Mouse (Mus musculus) mesoderm, embryonic 11.5 days (tissue): Measurements from ENCODE around the gene Vps37c.

ENCODE experiments used
- DNase-seq: peaks from one replicate; pipeline ENCODE4 v3.0.0-alpha.2; 2012; ENCODE audit warnings: low read depth, low spot score

Gene Vps37c

DNA sequence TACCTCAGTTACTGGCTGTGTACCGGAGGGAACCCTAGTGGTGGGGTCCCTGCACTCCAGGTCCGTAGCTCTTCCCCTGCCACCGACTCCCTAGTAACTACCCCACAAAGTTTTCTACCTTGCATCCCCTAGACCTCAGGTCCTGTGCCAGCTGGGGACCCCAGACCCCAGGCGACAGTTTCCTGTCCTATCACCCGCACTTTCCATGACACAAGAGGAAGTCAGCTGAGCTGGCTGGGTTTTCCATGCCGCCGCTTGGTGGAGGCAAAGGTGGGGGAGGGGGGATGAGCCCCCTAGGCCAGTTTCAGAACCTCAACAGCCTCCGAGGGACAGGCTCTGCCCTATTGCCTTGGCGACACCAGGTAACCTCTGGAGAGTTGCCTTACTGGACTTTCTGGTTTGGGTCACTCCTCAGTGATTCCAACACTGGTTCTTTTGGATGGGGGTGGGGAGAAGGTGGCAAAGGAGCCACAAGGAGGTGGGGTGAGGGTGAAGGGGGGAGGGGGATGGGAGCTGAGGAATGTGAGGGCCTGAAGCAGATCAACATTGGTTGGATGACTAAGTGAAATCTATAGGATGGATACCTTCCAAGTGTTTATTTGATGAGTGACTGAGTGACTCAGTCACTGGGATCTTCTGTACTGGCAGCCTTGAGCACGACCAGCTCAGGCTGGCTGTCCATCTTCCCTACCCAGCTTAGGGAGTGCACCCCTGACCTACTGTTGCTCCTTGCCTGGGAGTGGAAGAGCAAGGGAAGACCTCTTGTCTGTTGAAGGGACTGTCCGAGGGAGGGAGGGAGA lies 52.3 kb downstream of the Vps37c start:
- DNase-seq = no peak

DNA sequence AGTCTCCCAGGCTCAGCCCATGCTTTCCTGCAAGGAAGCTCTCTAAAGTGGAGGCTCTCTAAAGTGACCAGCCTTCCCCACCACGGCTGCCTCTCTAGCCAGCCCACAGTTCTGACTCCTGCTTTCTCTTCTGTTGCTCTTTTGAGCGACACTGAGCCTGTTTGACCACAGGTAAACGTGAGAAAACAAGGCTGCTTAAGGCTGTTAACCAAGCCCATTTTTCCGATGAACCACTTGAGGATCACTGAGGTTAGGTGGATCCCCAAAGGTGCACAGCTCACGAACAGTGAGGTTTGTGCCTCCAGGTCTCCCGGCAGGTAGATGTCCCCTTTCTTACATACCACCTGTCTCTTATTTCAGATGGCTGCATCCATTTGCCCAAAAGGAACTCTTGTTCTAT lies 53.6 kb downstream of the Vps37c start:
- DNase-seq = no peak

DNA sequence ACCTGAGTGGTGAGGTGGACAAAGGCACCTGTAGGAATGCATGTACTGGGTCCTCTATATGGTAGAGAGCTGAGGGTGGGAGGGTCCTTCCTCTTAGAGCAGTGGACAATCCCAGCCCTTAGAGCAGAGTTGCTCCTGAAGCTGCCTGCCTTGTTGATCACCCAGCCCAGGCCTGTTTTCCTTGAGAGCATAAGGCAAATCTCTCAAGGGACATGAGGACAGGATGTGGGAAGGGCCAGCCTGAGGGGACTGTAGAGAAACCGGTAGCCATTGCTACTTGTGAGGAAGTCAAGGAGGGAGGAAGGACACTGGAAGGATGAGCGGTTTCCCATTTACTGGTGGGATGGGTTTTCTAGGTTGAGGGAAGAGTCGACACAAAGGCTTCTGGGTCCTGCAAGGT lies 54.0 kb downstream of the Vps37c start:
- no peak for DNase-seq

DNA sequence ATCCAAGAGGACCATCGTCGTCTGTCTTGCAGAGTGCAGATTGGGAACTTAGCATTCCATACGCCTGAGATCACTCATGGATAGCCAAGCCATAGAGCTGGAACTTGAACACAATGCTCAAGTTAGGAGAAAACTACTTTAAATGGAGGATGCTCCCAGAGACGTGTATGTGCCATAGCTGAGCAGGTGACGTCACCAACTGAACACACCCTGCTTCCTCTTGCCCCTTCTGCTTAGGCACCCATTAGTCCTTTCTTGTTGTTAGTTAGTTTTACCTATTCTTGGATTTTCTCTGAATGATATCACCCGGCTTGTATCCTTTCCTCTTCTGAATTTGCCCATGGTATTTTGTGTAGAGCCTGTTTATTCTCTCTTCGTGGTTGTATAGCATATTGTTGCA lies 58.6 kb downstream of the Vps37c start:
- no peak for DNase-seq

DNA sequence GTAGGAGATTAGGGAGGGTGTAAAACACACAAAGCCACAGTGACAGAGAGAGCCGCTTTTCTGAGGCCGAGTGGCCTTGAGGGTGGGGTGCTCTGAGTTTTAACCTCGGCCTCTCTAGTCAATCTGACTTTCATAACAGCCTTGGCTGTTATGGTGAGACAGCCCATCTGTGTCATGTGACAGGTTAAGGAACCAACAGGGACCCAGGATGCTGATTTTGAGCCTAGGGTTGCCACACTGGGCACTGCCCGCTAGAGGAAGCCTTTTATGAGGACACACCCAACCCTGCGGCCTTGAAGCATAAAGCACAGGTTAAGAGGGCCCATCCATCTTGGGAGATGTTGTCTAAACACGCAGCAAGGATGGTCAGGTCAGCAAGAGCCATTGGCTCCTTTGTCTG lies 59.2 kb downstream of the Vps37c start:
- no peak for DNase-seq

DNA sequence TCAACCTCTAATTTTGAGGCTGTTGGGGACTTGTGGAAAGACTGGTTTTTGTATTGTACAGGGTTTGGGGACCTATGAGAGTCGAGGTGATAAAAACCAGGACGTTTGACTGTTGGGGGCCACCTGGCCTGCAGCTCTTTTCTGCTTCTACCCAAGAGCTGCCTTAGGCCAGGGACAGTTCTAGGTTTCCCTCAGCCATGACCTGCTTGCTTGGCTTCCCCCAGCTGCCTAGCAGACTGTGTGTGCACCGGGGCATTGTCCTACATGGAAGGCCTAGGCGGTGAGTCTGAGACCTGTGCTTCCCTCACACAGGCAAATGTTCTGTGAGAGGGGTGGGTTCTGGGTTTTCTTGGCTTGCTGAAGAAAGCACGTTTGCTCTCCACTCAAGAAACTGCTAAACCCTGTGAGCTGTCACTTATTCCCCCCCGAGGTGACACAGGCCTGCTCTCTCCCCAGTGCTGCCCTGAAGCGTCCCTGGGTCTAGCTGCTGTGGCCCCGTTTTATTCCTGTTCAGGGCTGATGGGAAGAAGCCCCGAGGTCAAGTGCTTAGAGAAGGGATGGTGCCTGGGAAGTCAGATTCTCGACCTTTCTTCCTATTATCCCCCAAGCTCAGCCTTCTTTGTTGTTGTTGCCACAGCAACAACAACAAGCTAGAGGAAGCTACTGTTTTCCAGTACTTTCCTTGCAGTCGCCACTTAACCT lies 60.0 kb downstream of the Vps37c start:
- no peak for DNase-seq

DNA sequence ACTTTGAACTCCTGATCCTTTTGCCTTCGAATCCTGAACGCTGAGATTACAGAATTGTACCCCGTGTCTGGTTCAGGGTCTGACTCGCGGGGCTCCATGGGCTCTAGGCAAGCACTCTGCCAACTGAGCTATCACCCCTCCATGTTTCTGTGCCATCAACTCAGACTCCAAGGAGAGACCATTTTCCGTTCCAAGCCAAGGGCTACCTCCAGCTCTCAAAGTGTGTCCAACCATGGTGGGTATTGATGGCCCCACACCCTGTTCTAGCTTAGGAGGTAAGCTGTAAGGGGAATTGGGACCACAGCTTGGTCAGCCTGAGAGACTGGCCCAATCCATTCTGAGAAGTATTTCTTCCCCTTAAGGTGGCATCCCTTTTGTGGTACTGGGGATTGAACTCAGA lies 60.8 kb downstream of the Vps37c start:
- no peak for DNase-seq

DNA sequence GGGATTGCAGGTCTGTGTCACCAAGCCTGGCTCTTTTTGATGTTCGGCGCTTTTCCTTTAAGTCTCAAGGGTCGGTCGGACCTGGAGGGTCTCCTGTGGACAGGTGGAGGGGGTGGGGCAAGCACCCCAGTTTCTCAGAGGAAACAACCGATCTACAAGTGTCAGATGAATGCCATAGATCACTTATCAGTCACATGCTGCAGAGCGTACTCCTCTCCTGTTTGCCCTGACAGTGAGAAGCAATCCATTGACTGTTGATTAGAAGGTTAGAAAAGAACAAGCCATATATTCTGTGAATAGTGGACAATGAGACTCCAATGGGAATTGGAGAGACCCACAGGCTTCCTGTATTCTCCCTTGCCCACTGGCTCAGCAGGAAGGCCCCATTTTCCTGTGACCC lies 61.6 kb downstream of the Vps37c start:
- no peak for DNase-seq

DNA sequence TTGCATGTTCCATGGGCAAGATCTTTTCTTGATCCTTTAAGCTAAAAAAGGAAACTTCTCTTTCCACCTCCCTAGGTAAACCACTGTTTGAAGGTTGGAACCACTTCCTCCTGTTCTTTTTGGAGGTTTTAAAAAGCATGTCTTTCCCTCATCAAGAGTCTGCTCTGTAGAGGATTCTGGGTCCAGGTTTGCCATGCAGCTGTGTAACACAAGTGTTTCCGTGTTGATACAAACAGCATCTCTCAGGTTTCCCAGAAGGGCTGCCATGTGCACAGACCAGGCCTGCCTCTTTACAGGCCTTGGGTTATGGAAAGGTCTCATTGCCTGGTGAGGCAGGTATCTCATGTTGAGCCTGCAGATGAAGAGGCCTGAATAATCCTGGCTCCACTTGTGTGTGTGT lies 63.1 kb downstream of the Vps37c start:
- DNase-seq = no peak

DNA sequence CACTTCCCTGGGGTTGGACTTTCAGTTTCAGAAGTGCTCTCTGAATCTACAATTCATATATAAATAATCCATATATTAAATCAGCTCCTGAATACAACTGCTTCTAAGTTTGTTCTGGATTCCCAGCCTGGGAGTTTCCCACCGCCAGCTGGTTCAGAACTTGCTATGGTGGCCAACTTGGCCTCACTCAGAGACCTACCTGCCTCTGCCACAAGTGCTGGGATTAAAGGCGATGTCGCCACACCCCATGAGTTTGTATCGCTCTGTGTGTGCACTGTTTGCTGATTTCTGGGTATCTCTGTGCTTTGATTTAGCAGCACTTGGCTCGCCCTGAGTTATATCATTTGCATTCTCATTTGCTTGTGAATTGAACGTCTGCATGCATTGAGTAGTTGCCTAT lies 63.6 kb downstream of the Vps37c start:
- no peak for DNase-seq

DNA sequence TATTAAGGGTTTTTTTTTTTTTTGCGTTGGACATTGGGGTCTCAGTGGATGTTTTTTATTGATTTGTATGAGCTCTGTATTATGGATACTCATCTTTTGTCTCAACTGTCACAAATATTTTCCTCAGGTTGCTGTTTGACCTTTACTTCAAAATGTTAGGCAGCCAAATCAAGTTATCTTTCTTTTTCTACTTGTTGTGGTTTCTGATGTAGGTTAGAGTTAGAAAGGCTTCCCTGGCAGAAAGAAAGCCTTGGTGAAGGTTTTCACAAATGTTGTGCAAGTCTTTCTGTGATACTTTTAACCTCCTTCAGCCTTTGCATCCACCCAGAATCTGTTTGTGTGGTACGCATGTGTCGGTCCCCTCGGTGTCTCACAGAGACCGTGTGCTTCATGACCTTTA lies 64.1 kb downstream of the Vps37c start:
- no peak for DNase-seq

DNA sequence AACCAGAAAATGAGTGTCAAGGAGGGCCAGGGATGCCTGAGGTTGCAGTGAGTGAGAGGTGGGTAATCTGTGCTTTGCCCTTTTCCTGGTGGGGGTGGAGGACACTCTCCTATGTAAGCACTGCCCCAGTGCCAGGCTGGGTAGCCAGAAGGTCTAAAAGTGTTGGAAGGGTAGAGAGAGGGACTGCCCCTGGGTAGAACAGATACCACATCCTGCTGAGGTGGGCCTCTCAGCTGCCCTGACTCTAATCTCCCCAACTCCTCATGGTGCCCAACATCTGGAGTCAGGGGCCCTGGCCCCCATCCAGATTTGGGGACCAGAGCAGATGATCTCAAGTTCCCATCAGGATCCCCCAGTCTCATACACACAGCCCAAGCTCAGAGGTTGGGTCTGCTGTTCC lies 68.6 kb downstream of the Vps37c start:
- DNase-seq = no peak

DNA sequence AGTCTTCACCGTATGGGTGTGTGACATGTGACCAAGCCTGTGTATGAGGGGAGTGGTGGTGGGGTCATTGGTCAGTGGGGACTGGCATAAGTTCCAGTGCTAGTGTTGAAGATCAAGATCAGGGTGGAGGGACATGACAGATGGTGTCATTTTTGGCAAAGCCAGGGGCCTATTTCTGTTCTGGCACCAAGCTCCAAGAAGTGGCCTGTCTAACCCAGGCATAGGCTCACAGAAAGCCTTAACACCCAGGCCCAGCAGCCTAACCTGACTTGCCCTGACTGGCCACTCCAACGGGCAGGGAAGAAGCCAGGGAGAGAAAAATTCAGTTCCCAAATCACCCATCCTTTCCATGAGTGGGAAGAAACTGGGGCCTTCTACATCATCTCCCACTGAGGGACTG lies 69.0 kb downstream of the Vps37c start:
- no peak for DNase-seq

DNA sequence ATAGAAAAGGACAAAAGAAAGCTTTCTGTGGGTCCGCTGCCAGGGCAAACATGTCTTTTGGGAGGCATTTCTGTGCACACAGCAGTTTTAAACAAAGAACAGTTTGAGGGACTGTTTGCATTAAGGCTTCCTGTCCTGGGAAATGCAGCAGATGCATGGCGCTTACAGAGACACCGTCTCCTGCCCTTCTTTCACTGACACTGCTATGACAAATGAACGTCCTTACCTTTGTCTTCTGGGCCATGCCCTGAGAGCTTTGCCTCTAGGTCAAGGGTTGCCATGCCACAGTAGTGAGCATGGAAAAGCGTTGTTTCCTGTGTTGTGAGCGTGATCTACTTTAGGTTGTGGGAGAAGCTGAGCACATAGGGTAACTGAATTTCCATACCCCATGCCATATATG lies 70.2 kb downstream of the Vps37c start:
- DNase-seq = no peak

DNA sequence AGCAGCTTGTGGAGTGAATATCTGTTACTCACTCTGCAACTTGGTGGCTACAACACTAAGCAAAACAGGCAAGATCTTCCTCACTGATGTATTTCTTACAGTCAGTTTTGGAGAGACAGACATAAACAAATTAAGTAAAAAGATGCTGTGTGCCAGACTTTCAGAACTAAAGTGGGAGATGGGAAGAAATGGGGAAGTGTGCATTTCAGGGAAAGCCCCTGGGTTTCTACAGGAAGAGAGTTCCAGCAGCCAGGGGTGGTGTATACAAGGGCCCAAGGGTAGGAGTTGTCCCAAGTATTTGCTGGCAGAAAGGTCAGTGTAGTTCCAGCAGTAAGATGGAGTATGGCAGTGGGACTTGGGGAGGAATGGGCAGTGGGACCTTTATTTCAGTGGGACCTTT lies 71.0 kb downstream of the Vps37c start:
- no peak for DNase-seq

DNA sequence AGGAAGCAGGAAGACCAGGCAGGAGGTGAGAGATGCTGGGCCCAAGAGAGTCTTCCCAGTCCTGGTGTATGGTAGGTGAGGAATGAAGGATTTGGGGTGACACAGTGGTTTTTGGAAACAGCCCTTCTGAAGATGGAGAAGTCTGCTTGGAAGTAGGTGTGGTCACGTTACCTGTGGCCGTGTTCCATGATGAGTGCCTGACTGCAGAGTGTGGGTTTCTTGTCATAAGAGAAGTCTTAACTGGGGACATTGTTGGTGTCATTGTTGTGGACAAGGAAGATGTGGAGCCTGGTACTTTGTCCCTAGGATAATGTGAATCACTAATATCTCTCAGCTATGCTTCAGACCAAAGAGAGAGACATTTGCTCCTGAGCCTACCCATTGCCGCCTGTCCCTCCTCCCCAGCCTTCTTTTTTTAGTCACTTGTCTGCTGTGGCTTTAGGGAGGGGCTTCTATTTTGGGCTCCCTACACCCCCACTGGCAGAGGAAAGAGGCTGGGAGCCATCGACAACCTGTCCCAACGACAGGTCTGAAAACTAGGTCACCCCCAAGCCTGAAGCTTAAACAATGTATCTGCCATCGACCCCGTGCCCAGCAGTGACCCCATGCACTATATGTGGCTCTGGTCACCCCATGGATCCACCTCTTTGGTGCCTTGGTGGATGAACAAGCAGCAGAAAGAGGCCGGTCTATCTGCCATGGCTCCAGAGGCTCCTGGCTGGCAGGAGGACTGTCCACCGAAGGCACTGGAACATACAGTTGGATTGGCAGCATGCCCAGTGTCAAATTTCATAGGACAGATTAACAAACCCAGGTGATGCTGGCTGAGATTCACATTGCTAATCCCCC lies 71.7 kb downstream of the Vps37c start:
- DNase-seq = no peak

DNA sequence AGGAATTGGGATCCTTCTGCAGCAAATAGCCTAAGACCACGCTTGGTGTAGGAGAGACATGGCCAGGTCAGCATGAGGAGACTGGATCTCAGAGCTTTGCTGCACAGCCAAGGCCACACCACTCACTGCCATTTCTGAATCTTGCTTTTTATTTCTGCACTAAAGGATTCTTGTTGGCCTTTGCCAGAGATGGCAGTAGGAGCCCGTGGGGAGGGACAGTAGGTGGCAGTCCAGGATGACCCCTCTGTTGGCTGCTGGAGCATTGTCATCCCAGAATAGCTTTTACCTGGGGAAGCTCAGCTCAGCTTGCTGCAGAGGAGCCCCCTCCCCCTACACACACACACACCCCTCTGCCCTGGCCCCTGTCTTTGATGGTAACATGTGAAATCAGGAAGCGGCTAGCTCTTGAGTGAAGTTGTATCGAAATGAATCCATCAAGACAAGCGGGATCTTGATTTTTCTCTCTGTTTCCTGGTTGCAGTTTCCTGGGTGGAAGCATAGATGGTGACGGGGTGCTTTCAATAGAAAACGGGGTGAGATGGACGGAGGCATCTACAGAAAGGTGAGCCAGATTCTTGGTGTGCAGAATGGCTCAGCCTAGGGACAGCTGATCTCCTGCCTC lies 73.4 kb downstream of the Vps37c start:
- DNase-seq = no peak

DNA sequence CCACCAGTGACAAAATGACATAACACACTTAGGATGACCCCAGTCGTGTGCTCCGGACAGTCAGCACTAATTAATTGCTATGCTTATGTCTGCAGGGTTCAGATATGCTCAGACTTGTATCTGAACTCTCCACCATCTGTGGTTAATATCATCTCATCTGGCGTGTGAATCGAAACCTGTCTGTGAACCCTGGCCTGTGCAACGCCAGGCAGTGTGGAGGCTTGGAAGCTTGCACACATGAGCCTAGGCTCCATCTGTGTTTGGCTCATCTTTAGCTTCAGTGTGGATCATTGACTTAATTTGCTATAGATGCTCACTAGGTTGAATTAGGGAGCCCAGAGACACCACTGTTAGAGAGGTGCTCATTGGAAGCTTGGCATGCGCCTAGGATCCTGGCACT lies 73.9 kb downstream of the Vps37c start:
- no peak for DNase-seq

DNA sequence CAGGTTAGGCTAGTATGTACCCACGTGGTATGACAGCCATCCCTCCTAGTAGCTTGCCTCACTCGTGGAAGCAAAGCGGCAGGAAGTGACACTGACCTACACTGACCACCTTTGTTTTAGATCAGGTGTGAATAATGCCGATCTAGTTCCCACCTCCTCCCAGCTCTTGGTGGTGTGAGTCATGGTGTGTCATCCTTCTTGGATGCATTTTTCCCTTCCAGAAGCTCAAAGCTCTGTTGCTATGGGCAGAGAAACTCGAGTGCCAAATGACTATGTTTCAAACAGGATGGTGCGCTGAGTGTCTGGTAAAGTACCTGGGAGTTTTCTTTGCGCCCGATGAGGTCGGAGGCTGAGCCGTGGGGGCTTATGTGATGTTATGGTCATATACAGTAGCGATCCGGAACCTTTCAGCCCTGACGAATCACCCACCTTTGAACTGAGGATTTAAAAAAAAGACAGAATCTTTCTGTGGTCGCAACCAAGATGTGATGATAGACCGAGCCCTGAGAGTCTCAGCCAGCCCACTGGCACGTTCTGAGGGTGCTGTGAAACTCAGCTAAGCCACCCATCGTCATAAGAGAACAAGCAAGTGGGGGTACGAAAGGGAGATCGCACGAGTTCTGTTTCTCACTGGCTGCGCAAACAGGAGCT lies 75.0 kb downstream of the Vps37c start:
- no peak for DNase-seq
